Mouse (Mus musculus) neural tube, embryonic 15.5 days (tissue): Measurements from ENCODE around the gene Syce3. TPM values are rescaled to one million over a fixed set of nuclear protein-coding genes. Genes with fewer than 3 reads are reported as not detected.

Experiments
- ATAC-seq: fragments of 200-750 bp; cut with Nextera tagmentation; 2 replicates; pipeline ENCODE4 v1.8.0; 2017; ENCODE audit warnings: mild to moderate bottlenecking, moderate TSS enrichment, moderate library complexity; ENCODE audit not compliant: low FRiP score
- H3K27ac ChIP-seq: fragments of 300-500 bp; sonication (generic); replicated peaks from 2 replicates; pipeline ENCODE4 v1.5.1; 2015; ENCODE audit warnings: mild to moderate bottlenecking, inconsistent platforms
- H3K27me3 ChIP-seq: fragments of 300-500 bp; sonication (generic); replicated peaks from 2 replicates; pipeline ENCODE4 v1.6.1; 2015; ENCODE audit warnings: inconsistent platforms
- H3K36me3 ChIP-seq: fragments of 300-500 bp; sonication (generic); 2 replicates; pipeline ENCODE4 v1.6.1; 2015; ENCODE audit warnings: inconsistent platforms
- H3K4me1 ChIP-seq: fragments of 300-500 bp; sonication (generic); 2 replicates; pipeline ENCODE4 v1.6.1; 2015; ENCODE audit warnings: inconsistent platforms
- H3K4me2 ChIP-seq: fragments of 300-500 bp; sonication (generic); 2 replicates; pipeline ENCODE4 v1.6.1; 2015; ENCODE audit warnings: inconsistent platforms, mild to moderate bottlenecking, moderate library complexity
- H3K4me3 ChIP-seq: fragments of 300-500 bp; sonication (generic); replicated peaks from 2 replicates; pipeline ENCODE4 v1.5.1; 2015; ENCODE audit warnings: mild to moderate bottlenecking, inconsistent platforms
- H3K9ac ChIP-seq: fragments of 300-500 bp; sonication (generic); replicated peaks from 2 replicates; pipeline ENCODE4 v1.6.1; 2015; ENCODE audit warnings: mild to moderate bottlenecking, inconsistent platforms
- H3K9me3 ChIP-seq: fragments of 300-500 bp; sonication (generic); replicated peaks from 2 replicates; pipeline ENCODE4 v1.6.1; 2016; ENCODE audit warnings: inconsistent platforms
- WGBS: fragments of 180-500 bp; shearing (Covaris S2); methylation state at CpG from one replicate; pipeline ENCODE4 v1.1.7; 2015; ENCODE audit warnings: mixed read lengths; 5-methylcytosine and 5-hydroxymethylcytosine counted together
- polyA plus RNA-seq: library from polyadenylated mRNA; unstranded; fragments of >200 nt; fragmentation: Nextera tagmentation; extraction: Ambion mirVana; gene quantifications from 2 replicates; pipeline ENCODE4 v1.2.1, GENCODE M21; 2015

Syce3 gene
- polyA plus RNA-seq, 1 experiment from 2014 or later: not detected

DNA sequence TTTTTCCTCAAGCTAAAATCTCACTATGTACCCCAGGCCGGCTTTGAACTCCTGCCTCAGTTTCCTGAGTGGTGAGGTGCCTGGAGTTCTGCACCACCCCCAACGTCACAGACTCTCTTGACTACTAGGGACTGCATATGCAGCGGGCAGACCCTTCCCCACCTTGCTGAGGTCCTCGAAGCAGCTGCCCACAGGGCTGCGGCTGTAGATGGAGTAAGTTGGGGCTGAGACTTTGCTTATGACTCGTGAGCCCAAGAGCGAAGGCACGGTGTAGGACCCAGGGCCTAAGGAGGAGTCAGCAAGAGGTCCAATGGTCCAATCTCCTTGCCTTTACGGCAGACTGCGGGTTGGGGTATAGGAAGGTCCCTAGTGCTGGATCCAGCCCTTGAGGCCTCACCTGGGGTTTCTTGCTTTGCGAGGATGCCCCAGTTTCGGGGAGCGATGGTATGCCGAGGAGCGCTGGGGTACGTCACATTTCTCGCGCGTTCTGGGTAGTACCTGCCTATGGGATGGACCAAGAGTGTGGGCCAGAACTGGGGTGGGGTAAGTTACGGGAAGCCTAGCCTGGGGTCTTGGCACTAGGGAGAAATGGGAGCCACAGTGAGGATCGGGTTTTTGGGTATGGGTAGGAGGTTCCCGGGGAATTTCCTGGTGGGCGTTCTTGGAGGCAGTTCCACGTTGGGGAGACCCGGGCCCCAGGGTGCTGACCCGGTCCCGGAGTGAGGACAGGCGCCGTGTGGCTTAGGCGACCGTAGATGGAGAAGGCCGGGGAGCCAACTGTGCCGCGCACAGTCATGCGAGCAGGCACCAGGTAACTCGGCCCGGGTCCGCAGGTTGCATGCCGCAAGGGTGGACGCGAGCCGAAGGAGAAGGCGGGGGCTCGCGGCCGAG is 32.1 kb downstream of the Syce3 start:
- Histone ChIP-seq H3K9me3 (no peaks in the 10 kb centered on the region), H3K4me3 (peak overlapping the region; percentile 35), H3K27me3 (peaks cover 46% of the 10 kb centered on the region), H3K27ac (no peak overlapping the region), H3K4me1 (peaks cover 28% of the 10 kb centered on the region), H3K4me2 (peak overlapping the region; percentile 62), H3K36me3 (no peaks in the 10 kb centered on the region), H3K9ac (peak overlapping the region; percentile 23)
- 9% methylated on average over 46 of the region's 46 CpGs for WGBS
- ATAC-seq: no peak

DNA sequence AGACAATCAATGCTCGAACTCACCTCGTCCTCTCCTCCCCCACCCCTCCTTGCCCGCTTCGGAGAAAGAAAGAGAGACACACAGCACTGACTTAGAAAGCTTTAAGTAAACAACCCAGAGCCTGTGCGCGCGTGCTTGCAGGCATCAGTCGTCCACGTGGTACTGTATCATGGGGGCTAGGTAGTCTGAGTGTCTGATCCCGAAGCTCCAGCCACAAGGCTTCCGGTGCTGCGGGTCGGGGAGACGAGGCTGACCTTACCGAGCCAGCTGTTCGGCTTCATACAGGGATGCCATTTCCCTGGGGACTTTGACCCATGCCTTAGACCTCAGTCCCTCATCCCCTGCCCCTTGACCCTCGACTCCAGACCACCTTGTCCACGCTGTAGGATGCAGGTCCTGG is 32.9 kb downstream of the Syce3 start:
- Histone ChIP-seq H3K4me3 (no peak overlapping the region), H3K9me3 (no peaks in the 10 kb centered on the region), H3K4me1 (peaks cover 36% of the 10 kb centered on the region), H3K36me3 (peaks cover 4% of the 10 kb centered on the region; the same call in 1 of the 2 replicates), H3K27me3 (peaks cover 46% of the 10 kb centered on the region), H3K4me2 (no peak overlapping the region), H3K9ac (no peak overlapping the region; the same call in 1 of the 2 replicates), H3K27ac (no peak overlapping the region)
- WGBS: 6% methylated on average over 18 of the region's 18 CpGs
- no peak for ATAC-seq

DNA sequence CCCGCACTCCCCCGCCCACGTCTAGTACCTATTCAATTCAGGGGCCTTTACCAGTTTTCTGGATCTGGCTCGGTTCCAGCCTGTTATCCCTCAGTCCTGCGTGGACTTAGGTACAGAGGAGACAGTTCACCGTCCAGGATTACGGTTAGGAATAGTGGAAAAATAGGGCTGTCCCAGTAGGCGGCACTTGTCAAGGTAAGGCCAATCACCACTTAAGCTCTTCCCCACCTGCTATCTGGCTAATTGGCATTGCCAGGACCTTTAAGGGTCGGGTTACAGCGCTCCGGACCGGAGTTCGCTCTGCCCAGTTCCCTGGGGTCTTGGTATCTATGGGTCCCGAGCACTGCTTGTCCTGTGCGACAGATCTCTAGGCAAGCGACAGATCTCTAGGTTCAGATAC is 33.3 kb downstream of the Syce3 start, which contains the start of gene Tymp:
Gene Tymp, minus strand, starts transcription at position 83 of the 400 bp plus-strand sequence.
- Histone ChIP-seq H3K27me3 (peaks cover 46% of the 10 kb centered on the region), H3K4me3 (no peak within 1 kb of the TSS)
- WGBS: 20% methylated on average over 16 of the region's 16 CpGs

DNA sequence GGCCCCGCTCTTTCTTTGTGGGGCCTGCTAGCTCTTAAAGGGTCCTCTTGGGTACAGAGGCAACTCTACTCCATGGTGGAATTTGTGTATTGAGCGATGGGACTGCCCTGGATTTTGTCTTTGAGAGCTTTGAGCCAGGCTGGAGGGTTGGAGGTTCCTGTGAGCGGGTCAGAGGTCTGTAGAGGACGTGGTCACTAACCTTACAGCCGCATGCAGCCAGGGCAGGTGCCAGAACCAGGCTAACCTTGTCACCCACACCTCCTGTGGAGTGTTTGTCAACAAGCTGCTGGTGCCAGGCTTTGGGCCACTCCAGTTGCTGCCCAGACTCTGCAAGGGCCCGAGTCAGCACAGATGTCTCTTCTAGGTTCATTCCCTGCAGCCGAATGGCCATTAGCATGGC is 34.3 kb downstream of the Syce3 start:
- WGBS: 84% methylated on average over 7 of the region's 7 CpGs
- no peak overlapping the region for H3K9ac ChIP-seq
- no peak overlapping the region for H3K4me3 ChIP-seq
- no peak for ATAC-seq
- H3K36me3 ChIP-seq: peaks cover 17% of the 10 kb centered on the region
- H3K4me1 ChIP-seq: peaks cover 38% of the 10 kb centered on the region
- no peak overlapping the region for H3K27ac ChIP-seq
- no peaks in the 10 kb centered on the region for H3K9me3 ChIP-seq
- peaks cover 44% of the 10 kb centered on the region for H3K27me3 ChIP-seq
- no peak overlapping the region for H3K4me2 ChIP-seq

More for the DNA sequence above, 33.3 kb downstream of the Syce3 start, which contains the start of gene Tymp:
- ATAC-seq: no peak
- no peak within 1 kb of the TSS for H3K4me2 ChIP-seq
- peaks cover 8% of the 10 kb centered on the region for H3K36me3 ChIP-seq
- H3K9me3 ChIP-seq: no peaks in the 10 kb centered on the region
- no peak within 1 kb of the TSS for H3K27ac ChIP-seq
- no peak within 1 kb of the TSS; the same call in 1 of the 2 replicates for H3K9ac ChIP-seq
- H3K4me1 ChIP-seq: peaks cover 38% of the 10 kb centered on the region

DNA sequence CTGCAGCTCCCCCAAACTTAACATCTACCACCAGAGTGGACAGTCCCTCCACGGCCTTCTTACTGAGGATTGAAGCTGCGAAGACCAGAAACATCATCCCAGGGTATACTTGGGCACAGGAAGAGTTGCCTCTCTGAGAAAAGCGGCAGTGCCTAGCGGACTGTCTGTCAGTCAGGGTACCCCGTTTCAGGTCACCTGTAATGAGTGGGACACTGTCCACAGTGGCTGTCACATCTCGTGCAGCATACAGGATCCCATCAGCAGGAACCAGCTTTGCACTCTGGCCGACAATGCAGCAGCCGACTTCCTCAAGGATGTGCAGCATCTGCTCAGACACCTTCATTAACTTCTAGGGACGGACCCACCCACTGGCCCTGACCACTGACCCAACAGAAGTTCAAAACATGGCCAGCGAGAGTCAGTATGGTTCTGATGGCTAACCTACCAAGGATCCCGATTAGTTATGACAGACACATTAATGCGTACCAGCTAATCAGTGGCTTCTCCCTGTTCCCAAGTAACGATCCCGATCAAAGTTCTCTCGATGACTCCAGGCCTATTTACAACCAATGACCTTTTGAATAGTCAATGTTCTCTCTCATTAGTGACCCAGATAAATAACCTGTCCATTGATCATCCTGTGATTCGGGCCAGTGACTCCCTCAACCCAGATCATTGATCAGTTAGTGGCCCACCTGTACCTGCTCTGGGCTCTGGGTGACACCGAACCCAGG is 35.3 kb downstream of the Syce3 start:
- no peaks in the 10 kb centered on the region for H3K9me3 ChIP-seq
- peaks cover 38% of the 10 kb centered on the region for H3K4me1 ChIP-seq
- no peak overlapping the region for H3K27ac ChIP-seq
- H3K9ac ChIP-seq: peak overlapping the region; percentile 92; the same call in 1 of the 2 replicates
- peaks cover 40% of the 10 kb centered on the region for H3K27me3 ChIP-seq
- ATAC-seq: no peak
- WGBS: 94% methylated on average over 17 of the region's 17 CpGs
- H3K4me3 ChIP-seq: no peak overlapping the region
- peak overlapping the region; percentile 75 for H3K4me2 ChIP-seq
- H3K36me3 ChIP-seq: peaks cover 28% of the 10 kb centered on the region

DNA sequence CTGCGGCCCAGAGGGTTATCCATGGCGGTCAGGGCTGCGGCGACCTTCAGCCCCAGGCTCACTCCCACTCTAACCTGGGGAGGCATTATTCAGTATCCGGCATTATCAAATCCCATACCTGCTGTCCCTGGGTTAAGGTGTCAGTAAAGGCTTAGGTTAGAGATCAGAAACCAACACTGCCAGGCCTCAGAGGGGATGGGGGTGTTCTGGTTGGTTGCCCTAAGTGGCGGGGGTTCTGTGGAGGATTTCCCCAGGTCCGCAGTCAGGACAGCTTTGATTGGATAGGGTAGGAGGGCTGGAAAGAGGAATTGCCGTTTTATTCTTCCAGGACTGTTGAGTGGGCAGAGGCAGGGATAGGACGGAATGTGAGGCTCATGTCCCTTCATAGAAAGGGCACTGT is 36.0 kb downstream of the Syce3 start:
- peaks cover 35% of the 10 kb centered on the region for H3K4me1 ChIP-seq
- peak overlapping the region; percentile 80 for H3K4me3 ChIP-seq
- H3K9me3 ChIP-seq: no peaks in the 10 kb centered on the region
- H3K27ac ChIP-seq: peak overlapping the region; percentile 96
- H3K36me3 ChIP-seq: peaks cover 34% of the 10 kb centered on the region
- no peak for ATAC-seq
- H3K4me2 ChIP-seq: peak overlapping the region; percentile 75
- peak overlapping the region; percentile 92 for H3K9ac ChIP-seq
- WGBS: 48% methylated on average over 9 of the region's 9 CpGs
- peaks cover 35% of the 10 kb centered on the region for H3K27me3 ChIP-seq

DNA sequence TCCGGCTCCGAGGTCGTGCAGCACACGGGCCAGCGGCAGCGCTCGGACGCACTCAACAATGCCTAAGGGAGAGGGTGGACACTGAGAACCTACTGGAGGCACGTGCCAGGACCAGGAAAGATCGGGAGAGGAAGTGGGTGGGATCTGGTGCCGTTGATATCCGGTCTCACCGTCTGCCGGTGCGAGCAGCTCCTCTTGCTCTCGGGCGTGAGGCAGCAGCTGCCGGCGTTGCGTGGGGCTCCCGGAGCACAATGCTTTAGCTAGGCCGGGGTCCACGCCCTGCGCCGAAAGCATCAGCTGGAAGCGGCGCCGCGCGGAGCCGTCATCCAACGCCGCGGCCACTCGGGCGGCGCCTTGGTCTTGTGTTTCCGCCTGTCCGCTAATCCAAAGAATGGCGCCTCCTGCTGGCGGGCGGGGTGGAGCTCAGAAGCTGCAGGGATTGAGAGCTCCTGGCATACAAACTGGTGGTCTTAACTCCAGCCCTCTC is 36.5 kb downstream of the Syce3 start, which contains the start of gene Sco2:
Gene Sco2, minus strand, starts transcription at position 85 of the 487 bp plus-strand sequence.
- ATAC-seq: peak; percentile 88

DNA sequence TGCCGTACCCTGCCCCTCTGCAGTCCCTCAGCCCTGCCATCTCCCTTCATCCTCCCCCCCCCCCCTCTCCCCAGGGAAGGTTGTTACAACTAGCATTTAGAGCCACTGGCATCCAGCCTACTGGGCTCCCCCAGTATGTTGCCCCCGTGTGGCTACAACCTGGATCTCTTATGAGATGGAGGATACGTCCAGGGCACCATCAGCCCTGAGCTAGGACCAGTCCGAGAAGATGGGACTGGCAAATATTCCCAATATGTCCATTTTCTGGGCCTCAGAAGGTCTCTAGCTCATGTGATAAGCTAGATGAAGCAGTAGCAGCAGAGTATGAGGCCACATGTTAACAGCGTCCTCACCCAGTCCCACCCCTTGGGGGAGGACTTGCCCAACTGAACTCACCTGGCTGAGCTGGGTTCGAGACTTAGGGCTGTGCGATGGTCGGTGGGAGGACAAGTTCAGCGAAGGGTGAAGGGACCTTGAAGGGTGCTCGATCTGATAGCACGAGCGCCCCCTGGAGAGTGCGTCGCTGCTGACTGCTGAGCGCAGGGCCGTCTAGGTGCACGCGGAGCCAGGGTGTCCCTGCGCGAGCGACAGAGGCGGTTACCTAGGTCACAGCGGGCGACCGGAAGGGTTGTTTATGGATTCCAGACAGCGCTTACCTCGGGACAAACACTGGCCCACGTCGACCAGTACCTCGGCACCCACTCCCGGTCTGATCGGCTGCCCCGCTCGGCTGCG is 37.1 kb downstream of the Syce3 start:
- peak; percentile 86 for ATAC-seq
- Histone ChIP-seq H3K9ac (peak overlapping the region; percentile 92), H3K4me3 (peak overlapping the region; percentile 80), H3K36me3 (peaks cover 45% of the 10 kb centered on the region), H3K4me2 (peak overlapping the region; percentile 75), H3K27me3 (peaks cover 25% of the 10 kb centered on the region), H3K9me3 (no peaks in the 10 kb centered on the region), H3K27ac (peak overlapping the region; percentile 96), H3K4me1 (peaks cover 23% of the 10 kb centered on the region)
- 1% methylated on average over 35 of the region's 35 CpGs for WGBS

More for the DNA sequence above, 36.5 kb downstream of the Syce3 start, which contains the start of gene Sco2:
- Histone ChIP-seq H3K27me3 (peaks cover 30% of the 10 kb centered on the region), H3K9ac (peak within 1 kb of the TSS; percentile 92), H3K36me3 (peaks cover 39% of the 10 kb centered on the region), H3K27ac (peak within 1 kb of the TSS; percentile 96), H3K9me3 (no peaks in the 10 kb centered on the region), H3K4me1 (peaks cover 29% of the 10 kb centered on the region), H3K4me3 (peak within 1 kb of the TSS; percentile 80), H3K4me2 (peak within 1 kb of the TSS; percentile 75)
- WGBS: under 1% methylated on average over 42 of the region's 42 CpGs

DNA sequence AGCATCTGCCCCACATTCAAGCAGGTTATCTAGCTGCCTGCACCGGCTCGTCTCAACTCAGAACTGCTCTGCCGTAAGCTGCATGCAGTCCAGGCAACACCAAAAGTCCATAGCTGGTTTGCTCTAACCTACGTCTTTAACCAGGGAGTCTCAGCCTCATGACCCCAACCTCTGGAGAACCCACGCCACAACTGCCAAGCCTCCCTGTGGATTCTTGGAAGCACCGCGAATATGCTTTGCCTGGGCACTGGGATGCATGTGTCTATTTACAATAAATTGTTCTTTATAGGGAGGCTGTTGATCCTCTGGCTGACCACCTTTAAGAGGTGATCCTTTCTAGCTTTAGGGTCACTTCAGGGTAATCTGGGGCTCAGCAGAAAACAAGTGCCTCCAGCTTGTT is 37.8 kb downstream of the Syce3 start:
- Histone ChIP-seq H3K9me3 (no peaks in the 10 kb centered on the region), H3K4me2 (peak overlapping the region; percentile 75), H3K9ac (no peak overlapping the region), H3K27ac (no peak overlapping the region), H3K36me3 (peaks cover 52% of the 10 kb centered on the region), H3K4me1 (peaks cover 20% of the 10 kb centered on the region), H3K27me3 (peaks cover 18% of the 10 kb centered on the region), H3K4me3 (peak overlapping the region; percentile 80)
- no peak for ATAC-seq
- WGBS: 89% methylated on average over 7 of the region's 7 CpGs

DNA sequence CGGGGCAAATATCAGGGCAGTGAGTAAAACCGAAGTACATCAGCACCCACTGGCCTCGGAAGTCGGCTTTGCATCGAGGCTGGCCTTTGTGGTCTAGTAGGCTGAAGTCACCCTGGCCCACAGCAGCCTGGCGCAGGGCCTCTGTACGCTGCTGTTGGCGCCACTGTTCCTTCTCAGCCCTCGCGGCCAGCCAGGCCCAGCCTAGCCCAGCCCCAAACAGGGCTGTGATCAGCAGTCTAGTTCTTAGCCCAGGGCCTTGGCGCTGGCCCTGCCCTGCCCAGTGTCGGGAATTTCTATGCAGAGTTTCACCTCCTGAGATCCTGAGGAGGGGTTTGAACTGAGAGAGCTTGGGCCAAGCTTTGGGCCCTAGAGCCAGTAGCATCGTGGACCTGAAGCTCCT is 38.2 kb downstream of the Syce3 start:
- no peak overlapping the region for H3K4me3 ChIP-seq
- H3K27ac ChIP-seq: no peak overlapping the region
- 92% methylated on average over 13 of the region's 13 CpGs for WGBS
- no peak overlapping the region for H3K9ac ChIP-seq
- no peak overlapping the region for H3K4me2 ChIP-seq
- no peak for ATAC-seq
- H3K36me3 ChIP-seq: peaks cover 57% of the 10 kb centered on the region
- H3K27me3 ChIP-seq: peaks cover 13% of the 10 kb centered on the region
- peaks cover 20% of the 10 kb centered on the region for H3K4me1 ChIP-seq
- no peaks in the 10 kb centered on the region for H3K9me3 ChIP-seq

DNA sequence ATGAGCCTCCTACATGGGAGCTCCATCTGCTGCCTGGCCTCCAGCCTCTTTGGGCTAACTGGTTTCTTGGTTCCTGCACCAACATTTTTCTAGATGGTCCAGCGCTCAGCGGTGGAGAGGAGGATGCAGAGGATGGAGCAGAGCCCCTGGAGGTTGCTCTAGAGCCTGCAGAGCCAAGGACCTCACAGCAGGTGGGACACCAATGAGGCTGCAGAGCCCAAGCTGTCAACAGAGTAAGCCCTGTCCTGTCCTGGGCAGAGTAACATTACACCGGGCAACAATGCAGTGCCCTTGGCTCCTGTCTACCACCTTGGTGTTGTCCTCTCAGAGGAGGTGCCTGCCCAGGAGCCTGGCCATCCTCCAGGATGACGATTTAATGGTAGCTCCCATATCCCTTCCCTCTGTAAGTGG is 45.2 kb downstream of the Syce3 start:
- 95% methylated on average over 4 of the region's 4 CpGs for WGBS
- Histone ChIP-seq H3K4me1 (no peaks in the 10 kb centered on the region), H3K27ac (no peak overlapping the region), H3K4me2 (no peak overlapping the region), H3K36me3 (peaks cover 96% of the 10 kb centered on the region), H3K9ac (no peak overlapping the region), H3K4me3 (no peak overlapping the region), H3K27me3 (no peaks in the 10 kb centered on the region), H3K9me3 (no peaks in the 10 kb centered on the region)
- ATAC-seq: no peak
